Mouse (Mus musculus): ENCODE data around the gene Klc1. TPM values are rescaled to one million over a fixed set of nuclear protein-coding genes. Genes with fewer than 3 reads are reported as not detected.

Gene Klc1
- polyA plus RNA-seq, 1 experiment from 2014 or later: 130 TPM

DNA sequence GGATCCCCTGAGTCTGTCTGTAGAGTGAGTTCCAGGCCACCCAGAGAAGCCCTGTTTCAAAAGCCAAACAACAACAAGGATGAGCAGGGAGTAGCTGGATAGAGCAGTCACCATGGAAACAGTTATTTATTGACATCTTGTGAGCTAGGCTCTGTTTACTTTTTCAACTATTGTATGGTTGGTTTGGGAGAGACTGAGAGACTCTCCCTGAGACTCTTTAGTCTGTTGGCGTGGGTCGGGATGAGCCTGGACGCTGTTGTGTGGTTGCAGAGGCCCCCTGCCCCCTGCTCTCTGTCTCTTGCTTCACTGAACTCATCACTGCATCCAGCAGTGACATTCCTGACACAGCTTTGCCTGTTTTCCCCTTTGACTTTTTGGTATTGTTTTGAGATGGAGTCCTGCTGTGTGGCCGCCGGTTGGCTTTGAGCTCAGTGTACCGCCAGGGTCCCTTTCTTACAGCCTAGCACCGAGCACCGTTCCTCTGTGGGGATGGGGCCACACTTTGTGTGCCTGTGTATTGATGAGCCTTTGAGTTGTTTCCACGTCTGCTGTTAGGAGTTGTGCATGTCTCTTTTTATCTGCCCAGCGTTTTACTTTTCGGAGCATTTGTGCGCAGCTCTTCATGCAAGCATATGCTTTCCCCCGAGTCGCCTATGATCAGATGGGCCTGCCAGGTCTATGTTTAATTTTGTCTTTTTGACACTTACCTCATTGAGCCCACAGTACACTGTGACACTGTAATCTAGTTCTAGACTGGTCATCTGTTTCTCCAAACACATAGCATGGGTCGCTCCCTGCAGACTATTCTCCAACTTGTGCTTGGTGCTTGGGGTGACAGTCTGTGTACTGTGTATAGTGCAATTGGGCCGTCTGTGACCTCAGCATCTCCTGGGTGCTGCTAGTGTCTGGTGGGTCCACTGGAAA, 7.9 kb downstream of the Klc1 start:
- Histone ChIP-seq H3K27me3 (replicated peaks; ENCODE audit: low read depth, poor library complexity, severe bottlenecking) (no peaks in the 10 kb centered on the region), H3K4me3 (peak overlapping the region; percentile 21; the same call in 1 of the 2 replicates), H3K27ac (replicated peaks) (peak overlapping the region; percentile 30; the same call in 1 of the 2 replicates), H3K4me1 (peaks cover 42% of the 10 kb centered on the region), H3K9me3 (no peaks in the 10 kb centered on the region), H3K36me3 (replicated peaks) (peaks cover 50% of the 10 kb centered on the region)
- 45% methylated on average over 16 of the region's 16 CpGs for WGBS
- peak; percentile 30 for DNase-seq (ENCODE audit: low spot score)

DNA sequence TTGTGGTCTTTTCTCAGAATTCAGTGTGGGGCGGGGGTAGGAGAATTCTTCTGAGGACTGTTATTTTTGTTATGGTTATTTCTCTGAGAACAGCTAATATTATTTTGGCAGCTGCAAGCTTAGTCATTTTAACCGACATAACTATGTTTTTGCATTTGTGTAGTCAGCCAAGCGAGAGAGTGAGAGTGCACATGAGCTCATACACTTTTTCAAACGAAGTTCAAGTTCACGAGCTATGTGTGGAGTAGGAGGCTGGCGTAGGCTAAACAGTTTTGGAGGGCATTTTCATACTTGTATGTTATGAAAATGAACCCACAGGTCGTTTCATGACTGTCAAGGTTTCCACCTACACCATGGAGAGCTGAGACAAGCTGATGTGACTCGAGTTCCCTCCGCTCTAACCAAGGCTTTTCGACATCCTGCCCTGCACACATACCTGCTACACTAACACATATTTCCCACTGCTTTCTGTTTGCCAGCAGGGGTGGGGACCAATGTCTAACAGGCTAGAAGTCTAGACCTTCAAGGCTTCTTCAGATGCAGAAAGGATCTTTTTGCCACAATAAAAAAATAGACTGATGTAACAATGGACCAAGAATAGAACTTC, 9.8 kb downstream of the Klc1 start:
- peaks cover 29% of the 10 kb centered on the region for H3K4me1 ChIP-seq
- DNase-seq (ENCODE audit: low spot score): no peak
- WGBS: 94% methylated on average over 10 of the region's 10 CpGs
- no peaks in the 10 kb centered on the region for H3K27me3 ChIP-seq (replicated peaks; ENCODE audit: low read depth, poor library complexity, severe bottlenecking)
- H3K36me3 ChIP-seq (replicated peaks): peaks cover 50% of the 10 kb centered on the region
- H3K27ac ChIP-seq (replicated peaks): no peak overlapping the region
- H3K9me3 ChIP-seq: no peaks in the 10 kb centered on the region
- no peak overlapping the region for H3K4me3 ChIP-seq

DNA sequence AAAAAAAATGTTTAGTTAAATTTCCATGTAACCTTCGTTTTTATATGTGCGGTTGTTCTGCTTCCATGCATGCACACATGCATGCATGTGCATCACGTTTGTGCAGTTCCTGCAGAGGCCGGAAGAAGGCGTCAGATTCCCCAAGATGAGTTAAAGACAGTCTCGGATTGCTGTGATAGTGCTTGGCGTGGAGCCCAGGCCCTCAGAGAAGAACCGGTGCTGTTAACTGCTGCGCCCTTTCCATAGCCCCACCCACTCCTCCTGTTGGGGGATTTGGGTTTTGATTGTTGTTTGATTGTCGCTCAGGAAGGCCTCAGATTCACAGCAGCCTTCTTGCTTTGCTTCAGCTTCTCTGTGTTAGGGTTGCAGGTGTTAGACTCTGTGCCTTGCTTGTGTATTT, 10.7 kb downstream of the Klc1 start:
- Histone ChIP-seq H3K4me1 (peaks cover 29% of the 10 kb centered on the region), H3K27ac (replicated peaks) (no peak overlapping the region)

DNA sequence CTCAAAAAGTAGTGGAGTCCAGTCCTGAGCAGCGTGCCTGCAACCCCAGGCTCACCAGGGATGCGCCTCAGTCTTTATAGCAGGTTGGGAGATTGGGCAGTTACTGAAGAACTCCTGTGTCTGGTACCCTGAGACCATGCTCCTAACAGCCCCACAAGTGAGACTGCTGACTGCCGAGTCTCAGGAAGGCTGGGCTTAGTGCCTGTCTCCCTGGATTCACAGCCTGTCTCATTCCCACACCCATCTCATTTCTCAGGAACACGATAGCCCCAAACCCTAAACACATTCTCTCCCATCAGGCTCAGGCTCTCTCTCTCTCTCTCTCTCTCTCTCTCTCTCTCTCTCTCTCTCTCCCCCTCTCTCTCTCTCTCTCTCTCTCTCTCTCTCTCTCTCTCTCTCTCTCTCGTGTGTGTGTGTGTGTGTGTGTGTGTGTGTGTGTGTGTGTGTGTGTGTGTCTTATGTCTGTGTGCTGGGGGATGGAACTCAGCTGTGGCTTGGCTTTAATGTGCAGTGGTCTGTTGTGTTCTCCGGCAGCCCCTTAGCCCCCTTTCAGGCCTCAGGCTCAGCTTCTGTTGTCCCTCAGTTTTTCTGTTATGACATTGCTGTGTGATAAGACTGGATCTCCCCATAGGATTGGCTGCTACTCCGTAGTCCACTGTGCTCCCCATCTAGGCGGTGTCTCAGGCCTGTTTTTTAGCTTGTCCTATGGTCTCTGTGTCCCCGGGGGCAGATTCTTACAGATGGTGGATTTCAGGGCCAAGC, 11.3 kb downstream of the Klc1 start:
- 74% methylated on average over 8 of the region's 9 CpGs for WGBS
- no peaks in the 10 kb centered on the region for H3K27me3 ChIP-seq (replicated peaks; ENCODE audit: low read depth, poor library complexity, severe bottlenecking)
- DNase-seq (ENCODE audit: low spot score): no peak
- H3K36me3 ChIP-seq (replicated peaks): peaks cover 58% of the 10 kb centered on the region
- H3K4me1 ChIP-seq: peaks cover 29% of the 10 kb centered on the region
- no peak overlapping the region for H3K4me3 ChIP-seq
- H3K27ac ChIP-seq (replicated peaks): no peak overlapping the region
- H3K9me3 ChIP-seq: no peaks in the 10 kb centered on the region

More for the DNA sequence above, 10.7 kb downstream of the Klc1 start:
- H3K27me3 ChIP-seq (replicated peaks; ENCODE audit: low read depth, poor library complexity, severe bottlenecking): no peaks in the 10 kb centered on the region
- no peak overlapping the region for H3K4me3 ChIP-seq
- WGBS: 49% methylated on average over 10 of the region's 10 CpGs
- peaks cover 52% of the 10 kb centered on the region for H3K36me3 ChIP-seq (replicated peaks)
- no peak for DNase-seq (ENCODE audit: low spot score)
- H3K9me3 ChIP-seq: no peaks in the 10 kb centered on the region

DNA sequence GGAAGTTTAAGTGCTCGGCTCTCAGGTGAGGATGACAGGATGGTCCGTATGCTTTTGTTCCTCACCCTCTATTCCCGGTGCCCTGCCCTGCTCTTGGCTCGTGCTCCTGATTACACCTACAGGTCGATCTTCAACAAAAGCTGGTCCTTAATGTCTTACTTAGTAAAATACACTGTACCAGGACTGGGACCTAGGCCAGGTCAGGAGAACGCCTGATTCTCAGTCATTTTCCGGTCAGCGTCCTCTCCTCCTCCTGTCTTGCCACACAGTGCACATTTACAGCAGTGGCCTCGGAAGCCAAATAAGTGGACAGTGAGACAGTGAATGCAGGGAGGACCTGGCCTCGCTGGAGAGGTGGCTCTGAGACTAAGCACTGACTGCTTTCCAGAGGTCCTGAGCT, 12.0 kb downstream of the Klc1 start:
- 94% methylated on average over 10 of the region's 10 CpGs for WGBS
- H3K36me3 ChIP-seq (replicated peaks): peaks cover 64% of the 10 kb centered on the region
- H3K4me1 ChIP-seq: peaks cover 27% of the 10 kb centered on the region
- no peak overlapping the region for H3K4me3 ChIP-seq
- H3K9me3 ChIP-seq: no peaks in the 10 kb centered on the region
- DNase-seq (ENCODE audit: low spot score): no peak
- no peak overlapping the region for H3K27ac ChIP-seq (replicated peaks)
- no peaks in the 10 kb centered on the region for H3K27me3 ChIP-seq (replicated peaks; ENCODE audit: low read depth, poor library complexity, severe bottlenecking)

DNA sequence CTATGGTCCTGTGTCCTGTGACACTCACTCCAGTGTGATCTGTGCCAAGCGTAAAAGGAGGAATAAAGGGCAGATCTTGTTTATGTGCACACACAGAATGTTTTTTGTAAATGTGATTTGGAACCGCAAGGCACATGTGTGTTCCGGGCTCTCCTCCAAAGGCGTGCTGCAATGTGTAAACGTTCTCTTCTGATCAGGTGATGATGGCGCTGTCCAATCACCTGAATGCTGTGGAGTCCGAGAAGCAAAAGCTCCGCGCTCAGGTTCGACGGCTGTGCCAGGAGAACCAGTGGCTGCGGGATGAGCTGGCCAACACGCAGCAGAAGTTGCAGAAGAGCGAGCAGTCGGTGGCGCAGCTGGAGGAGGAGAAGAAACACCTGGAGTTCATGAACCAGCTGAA, 15.5 kb downstream of the Klc1 start:
- H3K36me3 ChIP-seq (replicated peaks): peaks cover 81% of the 10 kb centered on the region
- WGBS: 90% methylated on average over 16 of the region's 16 CpGs

DNA sequence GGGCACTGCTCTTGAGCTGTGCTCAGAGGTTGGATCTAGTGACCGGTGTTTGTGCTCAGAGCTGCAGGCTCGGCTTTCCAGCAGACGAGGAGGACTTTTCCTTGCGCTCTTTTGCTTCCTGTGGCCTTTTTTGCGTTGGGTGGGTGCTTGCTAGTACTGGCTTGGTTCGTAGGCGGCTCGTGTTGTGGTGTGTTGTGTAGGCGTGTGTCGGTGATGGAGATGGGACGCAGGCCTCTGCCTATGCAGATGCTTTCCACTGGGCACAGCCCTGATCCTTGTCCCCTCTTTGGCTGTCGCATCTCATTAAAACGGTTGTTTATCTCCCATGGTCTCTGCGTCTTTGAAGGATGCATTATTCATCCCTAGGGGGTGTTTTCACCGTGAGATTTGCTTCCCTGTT, 16.2 kb downstream of the Klc1 start:
- Histone ChIP-seq H3K36me3 (replicated peaks) (peaks cover 88% of the 10 kb centered on the region), H3K4me3 (no peak overlapping the region), H3K4me1 (peaks cover 1% of the 10 kb centered on the region), H3K27me3 (replicated peaks; ENCODE audit: low read depth, poor library complexity, severe bottlenecking) (no peaks in the 10 kb centered on the region), H3K9me3 (peaks cover 4% of the 10 kb centered on the region; the same call in 1 of the 2 replicates), H3K27ac (replicated peaks) (no peak overlapping the region)
- DNase-seq (ENCODE audit: low spot score): no peak
- 83% methylated on average over 15 of the region's 15 CpGs for WGBS

More for the DNA sequence above, 15.5 kb downstream of the Klc1 start:
- Histone ChIP-seq H3K27ac (replicated peaks) (no peak overlapping the region), H3K9me3 (no peaks in the 10 kb centered on the region), H3K4me3 (no peak overlapping the region), H3K4me1 (peaks cover 8% of the 10 kb centered on the region), H3K27me3 (replicated peaks; ENCODE audit: low read depth, poor library complexity, severe bottlenecking) (no peaks in the 10 kb centered on the region)
- DNase-seq (ENCODE audit: low spot score): no peak

DNA sequence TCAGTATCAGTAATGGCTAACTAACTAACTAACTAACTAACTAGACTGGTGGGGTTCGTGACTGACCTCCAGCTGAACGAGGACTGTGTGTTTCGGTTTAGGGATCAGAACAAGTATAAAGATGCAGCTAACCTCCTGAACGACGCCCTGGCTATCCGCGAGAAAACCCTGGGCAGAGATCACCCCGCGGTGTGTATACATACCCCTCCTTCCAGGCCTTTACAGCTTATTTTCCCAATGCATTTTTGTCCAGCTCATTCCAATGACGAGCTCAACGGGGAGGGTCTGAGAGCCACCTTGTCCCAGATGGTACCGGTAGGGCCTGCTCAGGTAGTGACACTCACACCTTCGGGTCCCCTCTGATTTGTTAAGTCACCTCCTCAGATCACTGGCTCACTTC, 19.3 kb downstream of the Klc1 start:
- no peaks in the 10 kb centered on the region for H3K27me3 ChIP-seq (replicated peaks; ENCODE audit: low read depth, poor library complexity, severe bottlenecking)
- H3K4me3 ChIP-seq: no peak overlapping the region
- H3K9me3 ChIP-seq: peaks cover 4% of the 10 kb centered on the region; the same call in 1 of the 2 replicates
- 93% methylated on average over 13 of the region's 13 CpGs for WGBS
- DNase-seq (ENCODE audit: low spot score): no peak
- H3K4me1 ChIP-seq: no peaks in the 10 kb centered on the region
- H3K27ac ChIP-seq (replicated peaks): no peak overlapping the region
- H3K36me3 ChIP-seq (replicated peaks): peaks cover 99% of the 10 kb centered on the region

DNA sequence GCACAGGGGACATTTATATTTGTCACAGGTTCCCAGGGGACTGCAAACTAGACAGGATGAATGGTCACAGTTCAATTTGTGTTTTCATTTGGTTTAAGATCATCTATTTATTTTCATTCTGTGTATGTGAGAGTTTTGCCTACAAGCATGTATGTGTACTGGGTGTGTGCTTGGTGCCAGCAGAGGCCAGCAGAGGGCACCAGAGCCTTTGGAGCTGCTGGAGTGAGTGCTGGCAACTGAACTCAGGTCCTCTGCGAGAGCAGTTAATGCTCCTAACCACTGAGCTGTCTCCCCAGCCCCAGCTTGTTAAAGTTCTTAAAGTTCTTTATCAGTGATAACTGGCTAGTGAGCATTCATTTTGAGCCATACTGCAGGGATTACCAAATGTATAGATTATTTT, 20.9 kb downstream of the Klc1 start:
- 100% methylated on average over 1 of the region's 1 CpGs for WGBS
- H3K27ac ChIP-seq (replicated peaks): no peak overlapping the region
- H3K4me3 ChIP-seq: no peak overlapping the region
- H3K4me1 ChIP-seq: no peaks in the 10 kb centered on the region
- H3K27me3 ChIP-seq (replicated peaks; ENCODE audit: low read depth, poor library complexity, severe bottlenecking): no peaks in the 10 kb centered on the region
- DNase-seq (ENCODE audit: low spot score): no peak
- peaks cover 99% of the 10 kb centered on the region for H3K36me3 ChIP-seq (replicated peaks)
- H3K9me3 ChIP-seq: peaks cover 4% of the 10 kb centered on the region; the same call in 1 of the 2 replicates

DNA sequence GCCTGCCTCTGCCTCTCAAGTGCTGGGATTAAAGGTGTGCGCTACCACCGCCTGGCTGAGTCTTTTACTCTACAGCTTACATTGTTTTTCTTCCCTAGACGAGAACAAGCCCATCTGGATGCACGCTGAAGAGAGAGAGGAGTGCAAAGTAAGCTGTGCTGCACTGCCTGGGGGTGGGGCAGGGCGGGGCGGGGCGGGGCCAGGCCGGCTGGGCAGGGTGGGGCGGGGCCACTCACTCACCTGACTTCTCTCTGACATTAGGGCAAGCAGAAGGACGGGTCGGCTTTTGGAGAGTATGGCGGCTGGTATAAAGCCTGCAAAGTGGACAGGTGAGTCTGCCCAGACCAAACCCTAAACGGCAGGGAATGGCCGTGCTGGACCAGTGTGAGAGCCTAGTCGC, 26.5 kb downstream of the Klc1 start:
- Histone ChIP-seq H3K4me1 (no peaks in the 10 kb centered on the region), H3K9me3 (no peaks in the 10 kb centered on the region), H3K36me3 (replicated peaks) (peaks cover 100% of the 10 kb centered on the region), H3K27me3 (replicated peaks; ENCODE audit: low read depth, poor library complexity, severe bottlenecking) (no peaks in the 10 kb centered on the region), H3K4me3 (no peak overlapping the region), H3K27ac (replicated peaks) (no peak overlapping the region)
- 64% methylated on average over 15 of the region's 15 CpGs for WGBS
- DNase-seq (ENCODE audit: low spot score): no peak

DNA sequence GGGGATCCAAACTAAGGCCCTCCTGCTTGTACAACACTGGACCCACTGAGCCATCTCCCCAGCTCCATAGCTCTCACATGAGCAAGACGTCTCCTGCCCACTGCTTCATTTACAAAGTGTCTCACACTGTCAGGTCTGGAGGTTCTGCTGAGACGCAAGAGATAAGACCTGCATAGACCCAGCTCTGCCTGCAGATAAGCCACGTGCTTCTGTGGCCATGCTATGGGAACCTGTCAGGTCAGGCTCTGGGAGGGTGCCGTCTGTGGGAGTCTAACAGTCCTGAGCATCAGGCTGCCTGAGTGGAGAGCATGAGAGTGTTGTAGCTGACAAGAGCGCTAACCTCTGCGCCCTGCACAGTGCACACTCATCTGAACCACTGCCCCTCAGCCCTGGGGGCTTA, 28.4 kb downstream of the Klc1 start:
- H3K27me3 ChIP-seq (replicated peaks; ENCODE audit: low read depth, poor library complexity, severe bottlenecking): no peaks in the 10 kb centered on the region
- H3K36me3 ChIP-seq (replicated peaks): peaks cover 100% of the 10 kb centered on the region
- DNase-seq (ENCODE audit: low spot score): no peak

DNA sequence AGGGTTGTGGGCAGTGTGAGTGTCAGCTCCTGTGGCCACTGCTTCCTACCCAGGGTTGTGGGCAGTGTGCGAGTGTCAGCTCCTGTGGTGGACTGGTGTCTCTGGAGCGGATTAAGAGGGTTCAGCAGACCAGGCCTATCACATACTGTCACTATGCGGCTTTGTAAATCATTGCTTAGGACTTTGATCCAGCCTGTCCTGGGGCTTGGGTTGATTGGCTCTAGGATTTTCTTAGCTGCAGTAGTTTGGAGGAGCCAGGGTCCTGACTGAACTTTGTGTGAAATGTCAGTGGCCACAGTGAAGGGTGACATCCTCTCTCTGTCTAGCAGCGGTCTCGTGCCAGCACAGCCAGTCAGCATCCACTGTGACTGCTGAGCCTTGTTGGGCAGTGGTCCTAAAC, 31.4 kb downstream of the Klc1 start:
- DNase-seq (ENCODE audit: low spot score): no peak
- H3K4me1 ChIP-seq: no peaks in the 10 kb centered on the region
- peaks cover 100% of the 10 kb centered on the region for H3K36me3 ChIP-seq (replicated peaks)
- 93% methylated on average over 5 of the region's 5 CpGs for WGBS
- H3K27me3 ChIP-seq (replicated peaks; ENCODE audit: low read depth, poor library complexity, severe bottlenecking): no peaks in the 10 kb centered on the region
- no peak overlapping the region for H3K27ac ChIP-seq (replicated peaks)
- no peak overlapping the region for H3K4me3 ChIP-seq
- H3K9me3 ChIP-seq: no peaks in the 10 kb centered on the region

More for the DNA sequence above, 28.4 kb downstream of the Klc1 start:
- Histone ChIP-seq H3K9me3 (no peaks in the 10 kb centered on the region), H3K4me1 (no peaks in the 10 kb centered on the region), H3K27ac (replicated peaks) (no peak overlapping the region), H3K4me3 (no peak overlapping the region)
- WGBS: 94% methylated on average over 6 of the region's 6 CpGs

Data from embryonic facial prominence, embryonic 10.5 days (tissue).